Mouse (Mus musculus) forebrain, embryonic 14.5 days (tissue): Measurements from ENCODE around the gene Axin1. TPM values are rescaled to one million over a fixed set of nuclear protein-coding genes. Genes with fewer than 3 reads are reported as not detected.
A peak's percentile ranks its signal among the peaks of the same experiment; 100 is the strongest.

Experiments
- ATAC-seq: fragments of 200-750 bp; cut with Nextera tagmentation; 2 replicates; pipeline ENCODE4 v1.8.0; 2017; ENCODE audit warnings: mild to moderate bottlenecking, moderate library complexity
- DNase-seq: peaks from one replicate; pipeline ENCODE4 v3.0.0-alpha.2; 2015; ENCODE audit warnings: low spot score
- H3K27ac ChIP-seq: fragments of 300-500 bp; sonication (generic); 2 replicates; pipeline ENCODE4 v1.5.1; 2014; ENCODE audit warnings: low read depth, mild to moderate bottlenecking, control low read depth, low read length, moderate library complexity
- H3K27me3 ChIP-seq: fragments of 300-500 bp; sonication (generic); replicated peaks from 2 replicates; pipeline ENCODE4 v1.6.1; 2014; ENCODE audit warnings: low read length, control low read depth, mixed read lengths; ENCODE audit not compliant: control insufficient read depth, insufficient read depth
- H3K36me3 ChIP-seq: fragments of 300-500 bp; sonication (generic); 2 replicates; pipeline ENCODE4 v1.6.1; 2014; ENCODE audit warnings: low read length, control low read depth; ENCODE audit not compliant: control insufficient read depth, insufficient read depth
- H3K4me1 ChIP-seq: fragments of 300-500 bp; sonication (generic); 2 replicates; pipeline ENCODE4 v1.6.1; 2014; ENCODE audit warnings: antibody characterized with exemption, low read length, control low read depth; ENCODE audit not compliant: control insufficient read depth, insufficient read depth
- H3K4me2 ChIP-seq: fragments of 300-500 bp; sonication (generic); 2 replicates; pipeline ENCODE4 v1.6.1; 2014; ENCODE audit warnings: mild to moderate bottlenecking, control low read depth, low read length
- H3K4me3 ChIP-seq: fragments of 300-500 bp; sonication (generic); 2 replicates; pipeline ENCODE4 v1.5.1; 2014; ENCODE audit warnings: low read depth, low read length, control low read depth
- H3K9ac ChIP-seq: fragments of 300-500 bp; sonication (generic); 2 replicates; pipeline ENCODE4 v1.6.1; 2014; ENCODE audit warnings: mild to moderate bottlenecking, low read length, control low read depth, moderate library complexity
- H3K9me3 ChIP-seq: fragments of 300-500 bp; sonication (generic); replicated peaks from 2 replicates; pipeline ENCODE4 v1.6.1; 2016; ENCODE audit warnings: low read length, control low read depth, mixed read lengths; ENCODE audit not compliant: control insufficient read depth
- WGBS: fragments of 180-500 bp; shearing (Covaris S2); extraction: QIAGEN DNeasy Blood & Tissue Kit; methylation state at CpG from one replicate; pipeline ENCODE4 v1.1.7; 2014; 5-methylcytosine and 5-hydroxymethylcytosine counted together
- polyA plus RNA-seq: library from polyadenylated mRNA; unstranded; fragments of >200 nt; fragmentation: Nextera tagmentation; extraction: Ambion mirVana; gene quantifications from 2 replicates; pipeline ENCODE4 v1.2.1, GENCODE M21; 2014

Gene Axin1
- polyA plus RNA-seq, 1 experiment from 2014 or later, result 10.3 TPM

- no peak for ATAC-seq
- H3K27ac ChIP-seq, result no peak overlapping the region
- H3K9ac ChIP-seq, result no peak overlapping the region
- H3K4me1 ChIP-seq, result peaks cover 8% of the 10 kb centered on the region
- no peak overlapping the region for H3K4me2 ChIP-seq
- no peaks in the 10 kb centered on the region for H3K9me3 ChIP-seq
- peaks cover 51% of the 10 kb centered on the region for H3K36me3 ChIP-seq
- no peak for DNase-seq
- WGBS, result 92% methylated on average over 10 of the region's 10 CpGs
- H3K27me3 ChIP-seq, result no peaks in the 10 kb centered on the region
- H3K4me3 ChIP-seq, result no peak overlapping the region
These were observed 13.3 kb upstream of the Axin1 start for GRCm38 (mm10) chr17:26125226-26125625.

- H3K9me3 ChIP-seq, result no peaks in the 10 kb centered on the region
- ATAC-seq, result peak; percentile 70; the same call in 1 of the 2 replicates
- no peaks in the 10 kb centered on the region for H3K27me3 ChIP-seq
- peaks cover 52% of the 10 kb centered on the region for H3K36me3 ChIP-seq
- 0 out of 2 replicates have a peak overlapping the region, but pooled peaks have one; percentile 12 for H3K4me2 ChIP-seq
- H3K9ac ChIP-seq, result 0 out of 2 replicates have a peak overlapping the region, but pooled peaks have one; percentile 21
- peak; percentile 54 for DNase-seq
- no peaks in the 10 kb centered on the region for H3K4me1 ChIP-seq
- 75% methylated on average over 18 of the region's 18 CpGs for WGBS
- peak overlapping the region; percentile 8 for H3K4me3 ChIP-seq
- peak overlapping the region; percentile 64; the same call in 1 of the 2 replicates for H3K27ac ChIP-seq
These were observed 7.3 kb upstream of the Axin1 start for GRCm38 (mm10) chr17:26131062-26131732.

- H3K27ac ChIP-seq, result peak overlapping the region; percentile 21; the same call in 1 of the 2 replicates
- DNase-seq (peak; percentile 35), ATAC-seq (peak; percentile 33)
These were observed 6.3 kb upstream of the Axin1 start for GRCm38 (mm10) chr17:26131856-26132853.

GRCm38 (mm10) chr17:26137106-26137750 is 1.3 kb upstream of the Axin1 start:
- ATAC-seq (no peak), DNase-seq (no peak)
- no peak overlapping the region for H3K9ac ChIP-seq
- 95% methylated on average over 11 of the region's 11 CpGs for WGBS
- no peaks in the 10 kb centered on the region for H3K9me3 ChIP-seq
- no peak overlapping the region for H3K4me3 ChIP-seq
- H3K36me3 ChIP-seq, result no peaks in the 10 kb centered on the region
- H3K4me2 ChIP-seq, result no peak overlapping the region
- no peaks in the 10 kb centered on the region for H3K27me3 ChIP-seq
- H3K4me1 ChIP-seq, result peaks cover 14% of the 10 kb centered on the region
- H3K27ac ChIP-seq, result no peak overlapping the region

More at GRCm38 (mm10) chr17:26131856-26132853, 6.3 kb upstream of the Axin1 start:
- peaks cover 42% of the 10 kb centered on the region for H3K36me3 ChIP-seq
- H3K9ac ChIP-seq, result peak overlapping the region; percentile 41; the same call in 1 of the 2 replicates
- peak overlapping the region; percentile 8 for H3K4me3 ChIP-seq
- no peaks in the 10 kb centered on the region for H3K9me3 ChIP-seq
- no peaks in the 10 kb centered on the region for H3K4me1 ChIP-seq
- H3K4me2 ChIP-seq, result peak overlapping the region; percentile 20; the same call in 1 of the 2 replicates
- 71% methylated on average over 18 of the region's 18 CpGs for WGBS
- H3K27me3 ChIP-seq, result no peaks in the 10 kb centered on the region

GRCm38 (mm10) chr17:26137751-26138130 is 747 bp upstream of the Axin1 start:
- Histone ChIP-seq H3K9me3 (no peaks in the 10 kb centered on the region), H3K27me3 (no peaks in the 10 kb centered on the region), H3K36me3 (peaks cover 3% of the 10 kb centered on the region), H3K9ac (peak overlapping the region; percentile 93), H3K4me1 (peaks cover 14% of the 10 kb centered on the region), H3K4me3 (peak overlapping the region; percentile 86), H3K4me2 (peak overlapping the region; percentile 75), H3K27ac (peak overlapping the region; percentile 96)
- ATAC-seq (no peak; the same call in 1 of the 2 replicates), DNase-seq (no peak)
- 70% methylated on average over 2 of the region's 2 CpGs for WGBS

- H3K27ac ChIP-seq, result peak overlapping the region; percentile 96
- ATAC-seq, result peak; percentile 74
- peak overlapping the region; percentile 86 for H3K4me3 ChIP-seq
- WGBS, result 1% methylated on average over 56 of the region's 58 CpGs
- H3K27me3 ChIP-seq, result no peaks in the 10 kb centered on the region
- H3K36me3 ChIP-seq, result peaks cover 15% of the 10 kb centered on the region
- peak overlapping the region; percentile 75 for H3K4me2 ChIP-seq
- peak overlapping the region; percentile 93 for H3K9ac ChIP-seq
- no peaks in the 10 kb centered on the region for H3K9me3 ChIP-seq
- DNase-seq, result peak; percentile 64
- peaks cover 14% of the 10 kb centered on the region for H3K4me1 ChIP-seq
These were observed 453 bp downstream of the Axin1 start for GRCm38 (mm10) chr17:26138901-26139381.

GRCm38 (mm10) chr17:26142796-26143195 is 4.3 kb downstream of the Axin1 start:
- ATAC-seq, result no peak
- Histone ChIP-seq H3K27me3 (no peaks in the 10 kb centered on the region), H3K4me1 (peaks cover 14% of the 10 kb centered on the region), H3K27ac (no peak overlapping the region), H3K4me2 (no peak overlapping the region), H3K9ac (no peak overlapping the region), H3K9me3 (no peaks in the 10 kb centered on the region), H3K4me3 (no peak overlapping the region), H3K36me3 (peaks cover 34% of the 10 kb centered on the region)
- DNase-seq, result no peak
- 88% methylated on average over 4 of the region's 4 CpGs for WGBS

GRCm38 (mm10) chr17:26143386-26143785 is 4.9 kb downstream of the Axin1 start:
- Histone ChIP-seq H3K36me3 (peaks cover 39% of the 10 kb centered on the region), H3K4me1 (peaks cover 14% of the 10 kb centered on the region), H3K27ac (no peak overlapping the region), H3K27me3 (no peaks in the 10 kb centered on the region), H3K4me3 (no peak overlapping the region), H3K9me3 (no peaks in the 10 kb centered on the region), H3K4me2 (no peak overlapping the region), H3K9ac (no peak overlapping the region)
- ATAC-seq, result no peak
- DNase-seq, result no peak
- whole genome bisulfite sequencing, result 98% methylated on average over 5 of the region's 5 CpGs
